Mouse (Mus musculus): ENCODE data around the gene Tmem14a. TPM values are rescaled to one million over a fixed set of nuclear protein-coding genes. Genes with fewer than 3 reads are reported as not detected.
"Not testable (repeated sequence)": the region's sequence is repeated elsewhere in the genome, so short reads cannot be mapped to it uniquely, and the experiment has no call there.

The Tmem14a gene
- 16.9 and 17.7 TPM in 2 replicates for polyA plus RNA-seq (2015; fragmentation: Nextera tagmentation; extraction: Ambion mirVana)

DNA sequence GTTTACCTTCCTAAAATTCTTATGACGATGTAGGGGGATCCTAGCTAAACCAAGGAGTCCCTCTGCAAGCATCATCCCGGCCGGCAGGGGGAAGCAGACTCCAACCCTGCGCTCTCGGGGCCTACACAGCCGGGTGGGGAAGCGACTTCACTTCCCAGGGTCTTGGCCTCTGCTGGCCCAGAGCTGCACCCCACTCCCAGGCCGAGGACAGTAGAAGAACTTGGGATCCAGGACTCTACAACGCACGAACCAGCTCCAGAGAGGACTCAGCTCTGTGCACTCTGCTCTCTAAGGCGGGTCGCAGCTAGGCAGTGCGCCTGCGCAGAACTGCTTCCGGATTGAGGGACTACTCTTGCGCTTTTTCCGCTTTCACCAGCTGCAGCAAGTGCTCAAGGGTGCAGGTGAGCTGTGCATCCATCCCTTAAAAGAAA is at the start of gene Tmem14a:
Gene Tmem14a (plus strand): TSS at position 87 of the 431 bp plus-strand sequence.
- ATAC-seq (replicated peaks) = peak; percentile 98
- Histone ChIP-seq H3K36me3 (no peaks in the 10 kb centered on the region), H3K4me2 (replicated peaks) (peak within 1 kb of the TSS; percentile 61), H3K27ac (replicated peaks) (peak within 1 kb of the TSS; percentile 65; the same call in 1 of the 2 replicates), H3K9ac (replicated peaks) (peak within 1 kb of the TSS; percentile 81), H3K27me3 (no peaks in the 10 kb centered on the region), H3K4me1 (peaks cover 12% of the 10 kb centered on the region), H3K9me3 (no peaks in the 10 kb centered on the region), H3K4me3 (peak within 1 kb of the TSS; percentile 78)
- under 1% methylated on average over 17 of the region's 17 CpGs for WGBS

DNA sequence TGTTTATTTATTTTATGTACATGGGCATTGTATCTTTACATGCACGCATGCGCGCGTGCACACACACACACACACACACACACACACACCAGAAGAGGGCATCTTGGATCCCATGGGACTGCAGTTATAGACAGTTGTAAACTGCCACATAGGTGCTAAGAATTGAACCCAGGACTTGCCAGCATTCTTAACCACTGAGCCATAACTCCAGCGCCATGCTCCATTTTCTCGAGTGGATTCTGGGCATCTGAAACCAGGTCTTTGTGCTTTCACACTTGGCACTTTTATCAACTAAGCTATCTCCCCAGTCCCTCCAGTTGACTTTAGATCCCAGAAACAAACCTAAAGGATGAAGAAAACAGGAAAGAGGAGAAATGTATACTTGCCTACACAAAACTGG is 33.2 kb upstream of the Tmem14a start:
- H3K27me3 ChIP-seq = no peaks in the 10 kb centered on the region
- no peak overlapping the region for H3K4me2 ChIP-seq (replicated peaks)
- no peaks in the 10 kb centered on the region for H3K36me3 ChIP-seq
- H3K4me1 ChIP-seq = no peaks in the 10 kb centered on the region
- H3K27ac ChIP-seq (replicated peaks) = no peak overlapping the region
- no peak overlapping the region for H3K9ac ChIP-seq (replicated peaks)
- no peak overlapping the region for H3K4me3 ChIP-seq
- 97% methylated on average over 6 of the region's 6 CpGs for WGBS
- no peaks in the 10 kb centered on the region for H3K9me3 ChIP-seq
- no peak for ATAC-seq (replicated peaks)

DNA sequence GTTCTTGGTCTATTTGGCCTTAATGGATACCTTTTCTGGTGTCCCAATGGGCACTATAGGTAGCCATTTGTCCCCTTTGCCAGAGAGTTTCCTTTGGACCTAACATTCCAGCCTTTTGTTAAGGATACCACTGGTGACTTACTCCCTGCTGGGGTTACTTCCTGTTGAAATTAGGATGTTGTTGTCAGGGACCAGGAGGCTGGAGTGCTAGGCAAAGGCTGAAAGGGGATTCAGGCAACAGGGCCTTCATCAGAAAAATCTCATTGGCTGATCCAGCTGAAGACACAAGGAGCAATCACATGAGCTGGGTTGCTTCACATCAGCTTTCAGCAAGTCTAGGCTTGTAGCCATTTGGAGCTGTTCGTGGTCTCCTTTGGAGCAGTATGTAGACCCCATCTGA is 12.1 kb upstream of the Tmem14a start:
- H3K27me3 ChIP-seq = no peaks in the 10 kb centered on the region
- ATAC-seq (replicated peaks) = no peak
- 93% methylated on average over 1 of the region's 1 CpGs for WGBS
- no peaks in the 10 kb centered on the region for H3K4me1 ChIP-seq
- no peak overlapping the region for H3K4me2 ChIP-seq (replicated peaks)
- no peak overlapping the region for H3K4me3 ChIP-seq
- H3K27ac ChIP-seq (replicated peaks) = no peak overlapping the region
- no peaks in the 10 kb centered on the region for H3K9me3 ChIP-seq
- no peaks in the 10 kb centered on the region for H3K36me3 ChIP-seq
- H3K9ac ChIP-seq (replicated peaks) = no peak overlapping the region

DNA sequence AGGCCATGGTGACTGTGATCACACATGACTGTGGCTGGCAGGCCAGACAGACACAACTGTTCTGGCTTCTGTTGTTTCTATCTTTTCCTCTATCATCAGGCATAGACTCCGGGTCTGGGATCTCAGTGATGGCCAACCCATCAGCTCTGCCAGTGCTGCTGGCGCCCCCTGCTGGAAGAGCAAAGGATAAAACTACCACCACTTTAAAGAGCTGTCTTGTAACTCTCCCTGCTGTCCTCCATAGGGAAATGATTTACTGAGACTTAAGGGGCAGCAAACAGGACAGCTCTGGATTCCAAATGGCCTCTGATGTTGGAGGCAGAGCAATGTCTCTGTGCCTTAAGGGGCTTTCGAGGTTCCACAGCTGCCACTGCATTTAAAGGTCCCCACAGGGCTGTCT is 4.8 kb upstream of the Tmem14a start:
- H3K27ac ChIP-seq (replicated peaks); H3K4me1 ChIP-seq; H3K9ac ChIP-seq (replicated peaks); H3K4me3 ChIP-seq; H3K4me2 ChIP-seq (replicated peaks); H3K36me3 ChIP-seq; H3K27me3 ChIP-seq; H3K9me3 ChIP-seq; ATAC-seq (replicated peaks): not testable (repeated sequence)
- WGBS = 22% methylated on average over 3 of the region's 3 CpGs

DNA sequence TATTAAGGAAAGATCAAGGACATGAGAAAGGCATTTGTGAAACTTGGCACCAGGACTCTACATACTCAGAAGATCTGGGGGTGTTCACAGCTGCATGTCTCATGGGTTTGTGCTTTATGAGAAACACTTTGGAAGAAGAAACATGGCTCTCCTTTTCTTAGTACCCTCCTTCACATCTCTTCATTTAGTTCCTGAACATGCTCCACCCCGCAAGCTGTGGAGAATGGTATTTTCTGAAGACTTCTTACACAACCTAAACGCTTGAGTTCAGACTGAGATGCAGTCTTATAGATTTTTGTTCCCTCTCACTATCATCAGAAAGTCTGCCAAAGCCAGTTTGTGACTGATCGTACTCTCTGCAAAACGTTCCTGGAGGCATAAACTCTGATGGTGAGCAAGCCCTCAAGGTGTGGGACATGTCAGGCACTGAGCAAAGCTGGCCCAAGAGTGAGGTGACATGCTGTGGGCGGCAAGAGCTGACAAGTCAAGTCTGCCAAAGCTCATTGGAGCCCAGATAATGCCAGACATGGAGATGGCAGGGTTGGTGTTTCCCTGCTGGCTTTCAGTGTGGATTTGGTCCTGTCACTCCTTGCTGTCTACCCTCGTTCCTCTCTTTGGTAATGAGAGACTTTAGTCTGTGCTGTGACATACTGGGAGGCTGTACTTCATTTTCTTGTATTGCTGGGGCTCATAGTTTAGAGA is 4.2 kb upstream of the Tmem14a start:
- H3K4me1 ChIP-seq; H3K27me3 ChIP-seq; H3K9ac ChIP-seq (replicated peaks); H3K4me3 ChIP-seq; H3K27ac ChIP-seq (replicated peaks); H3K36me3 ChIP-seq; ATAC-seq (replicated peaks); H3K9me3 ChIP-seq; H3K4me2 ChIP-seq (replicated peaks): not testable (repeated sequence)
- WGBS = 74% methylated on average over 6 of the region's 6 CpGs

DNA sequence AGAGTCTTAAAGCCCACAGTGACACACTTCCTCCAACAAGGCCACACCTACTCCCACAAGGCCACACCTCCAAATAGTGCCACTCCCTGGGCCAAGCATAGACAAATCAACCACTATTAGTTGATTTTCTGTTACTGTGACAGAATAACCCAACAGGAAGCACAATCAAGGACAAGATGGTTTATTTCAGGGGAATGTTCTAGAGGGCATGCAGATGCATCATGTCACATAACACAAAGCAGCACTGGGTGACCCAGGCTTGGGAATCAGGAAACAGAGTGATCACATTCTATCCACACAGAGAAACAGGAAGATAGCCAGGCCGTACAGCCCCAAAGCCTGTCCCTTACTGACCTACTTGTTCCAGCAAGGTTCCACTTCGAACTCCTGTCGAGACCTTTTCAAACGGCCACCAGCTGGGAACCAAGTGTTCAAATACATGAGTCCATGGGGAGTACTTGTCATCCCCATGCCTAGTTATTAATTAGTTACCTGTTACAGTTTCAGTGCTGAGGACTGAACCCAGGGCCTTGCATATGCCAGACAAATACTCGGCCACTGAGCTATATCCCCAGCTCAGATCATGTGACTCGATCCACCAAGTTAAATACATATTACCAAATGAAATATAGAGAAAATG is 9.5 kb downstream of the Tmem14a start:
- no peak overlapping the region for H3K27ac ChIP-seq (replicated peaks)
- 0 out of 2 replicates have a peak, but pooled peaks cover 4% of the 10 kb centered on the region for H3K36me3 ChIP-seq
- WGBS = 94% methylated on average over 6 of the region's 6 CpGs
- no peak overlapping the region for H3K4me2 ChIP-seq (replicated peaks)
- H3K27me3 ChIP-seq = no peaks in the 10 kb centered on the region
- no peaks in the 10 kb centered on the region for H3K9me3 ChIP-seq
- ATAC-seq (replicated peaks) = no peak
- H3K9ac ChIP-seq (replicated peaks) = no peak overlapping the region
- H3K4me3 ChIP-seq = no peak overlapping the region
- no peaks in the 10 kb centered on the region; the same call in 1 of the 2 replicates for H3K4me1 ChIP-seq

DNA sequence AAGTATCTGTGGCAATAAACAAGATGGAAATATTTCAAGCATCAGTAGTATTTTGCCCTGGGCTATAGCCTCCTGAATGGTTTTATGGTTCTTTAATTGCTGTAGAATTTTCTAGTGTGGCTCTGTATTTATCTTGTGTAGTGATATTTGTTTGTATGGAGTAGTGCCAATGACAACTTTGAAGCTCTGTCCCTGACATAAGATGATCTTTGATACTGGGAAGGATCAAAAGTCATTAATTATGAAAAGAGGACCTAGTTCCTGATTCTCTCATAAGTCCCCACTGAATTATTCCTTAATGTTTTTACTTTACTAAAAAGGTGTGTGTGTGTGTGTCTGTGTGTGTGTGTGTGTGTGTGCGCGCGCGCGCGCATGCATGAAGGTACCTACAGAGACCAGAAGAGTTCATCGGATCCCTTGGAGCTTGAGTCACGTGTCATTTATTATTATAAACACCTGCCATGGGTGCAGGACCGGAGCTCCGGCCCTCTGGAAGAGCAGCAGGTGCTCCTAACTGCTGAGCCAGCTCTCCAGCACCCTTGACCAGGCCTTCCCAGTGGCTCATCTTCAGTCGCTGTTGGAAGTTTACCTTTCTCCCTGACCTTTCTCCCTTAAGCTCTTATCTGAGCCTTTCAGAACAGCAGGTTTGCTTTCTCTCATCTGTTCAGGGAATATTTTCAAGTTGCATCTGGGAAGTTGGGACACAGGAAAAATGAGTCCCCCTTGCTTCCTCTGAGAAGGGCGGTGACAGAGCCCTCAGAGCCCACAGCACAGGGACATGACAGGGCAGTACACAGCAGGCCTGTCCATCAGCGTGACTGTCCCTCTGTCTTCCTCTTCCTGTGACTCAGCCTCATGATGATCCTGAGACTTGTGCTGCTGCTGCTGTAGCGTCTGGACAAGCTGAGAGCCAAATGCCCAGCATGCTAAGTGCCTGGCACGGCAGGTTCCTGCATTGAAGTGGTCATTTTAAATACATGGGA is 10.7 kb downstream of the Tmem14a start:
- not testable (repeated sequence) for H3K4me2 ChIP-seq (replicated peaks); H3K36me3 ChIP-seq; H3K9ac ChIP-seq (replicated peaks); H3K4me3 ChIP-seq; H3K27me3 ChIP-seq; H3K4me1 ChIP-seq; ATAC-seq (replicated peaks); H3K27ac ChIP-seq (replicated peaks); H3K9me3 ChIP-seq
- 83% methylated on average over 15 of the region's 15 CpGs for WGBS

DNA sequence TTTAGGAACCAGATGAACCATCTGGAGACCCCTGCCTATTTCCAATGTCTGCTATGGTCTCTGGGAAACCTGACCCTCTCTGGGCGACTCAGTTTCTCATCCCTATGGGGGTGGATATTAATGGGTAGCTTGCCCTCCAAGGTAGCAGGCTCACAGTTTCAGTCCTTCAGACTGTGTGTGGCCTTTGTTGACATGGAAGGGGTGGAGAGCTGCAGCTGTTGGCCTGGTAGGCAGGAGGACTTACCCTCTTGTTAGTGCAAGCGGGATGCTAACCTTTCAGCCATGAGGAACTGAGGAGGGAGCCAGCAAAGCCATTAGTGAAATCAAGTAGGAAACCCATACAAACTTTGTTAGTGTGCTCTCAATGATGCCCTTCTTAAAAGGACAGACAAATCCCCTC is 12.0 kb downstream of the Tmem14a start:
- no peak overlapping the region for H3K9ac ChIP-seq (replicated peaks)
- no peak for ATAC-seq (replicated peaks)
- H3K9me3 ChIP-seq = no peaks in the 10 kb centered on the region
- no peak overlapping the region for H3K4me3 ChIP-seq
- no peaks in the 10 kb centered on the region; the same call in 1 of the 2 replicates for H3K4me1 ChIP-seq
- H3K27ac ChIP-seq (replicated peaks) = no peak overlapping the region
- H3K36me3 ChIP-seq = 0 out of 2 replicates have a peak, but pooled peaks cover 4% of the 10 kb centered on the region
- WGBS = 63% methylated on average over 2 of the region's 2 CpGs
- no peaks in the 10 kb centered on the region for H3K27me3 ChIP-seq
- H3K4me2 ChIP-seq (replicated peaks) = no peak overlapping the region

DNA sequence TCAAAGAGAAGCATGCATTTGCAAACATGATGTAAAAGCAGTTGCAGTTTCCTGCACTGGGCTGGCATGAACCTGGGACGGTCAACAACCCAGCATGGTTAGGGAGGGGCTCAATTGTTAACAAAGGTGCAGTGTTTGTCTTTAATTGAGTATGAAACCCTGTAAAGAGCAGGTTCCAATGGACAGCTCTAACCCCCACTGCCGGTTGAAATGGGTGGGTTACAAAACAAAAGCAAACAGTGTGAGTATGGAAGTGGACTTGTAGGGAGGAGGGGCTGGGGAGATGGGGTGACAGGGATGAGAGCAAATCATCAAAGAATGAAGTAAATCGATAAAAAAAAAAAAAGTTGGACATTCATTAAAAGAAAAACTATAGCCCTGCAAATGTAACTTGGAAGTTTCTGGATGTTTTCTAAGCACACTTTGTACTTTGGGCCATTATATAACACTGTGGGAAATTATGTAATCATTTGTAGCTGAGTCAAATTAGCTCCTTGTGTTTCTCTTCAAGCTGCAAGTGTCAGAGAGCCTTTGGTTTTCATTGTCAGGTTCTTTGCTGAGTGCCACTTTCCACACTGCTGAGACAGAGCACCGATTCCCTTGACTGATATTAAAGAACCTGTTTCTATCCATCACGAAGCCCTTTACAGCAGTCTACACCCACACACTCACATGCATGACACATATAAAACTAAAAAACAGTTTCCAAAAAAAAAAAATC is 13.5 kb downstream of the Tmem14a start:
- Histone ChIP-seq H3K4me3 (no peak overlapping the region), H3K9ac (replicated peaks) (no peak overlapping the region), H3K9me3 (no peaks in the 10 kb centered on the region), H3K4me2 (replicated peaks) (no peak overlapping the region), H3K27me3 (no peaks in the 10 kb centered on the region), H3K27ac (replicated peaks) (no peak overlapping the region), H3K4me1 (no peaks in the 10 kb centered on the region; the same call in 1 of the 2 replicates), H3K36me3 (0 out of 2 replicates have a peak, but pooled peaks cover 1% of the 10 kb centered on the region)
- no peak for ATAC-seq (replicated peaks)
- WGBS = 33% methylated on average over 5 of the region's 5 CpGs

DNA sequence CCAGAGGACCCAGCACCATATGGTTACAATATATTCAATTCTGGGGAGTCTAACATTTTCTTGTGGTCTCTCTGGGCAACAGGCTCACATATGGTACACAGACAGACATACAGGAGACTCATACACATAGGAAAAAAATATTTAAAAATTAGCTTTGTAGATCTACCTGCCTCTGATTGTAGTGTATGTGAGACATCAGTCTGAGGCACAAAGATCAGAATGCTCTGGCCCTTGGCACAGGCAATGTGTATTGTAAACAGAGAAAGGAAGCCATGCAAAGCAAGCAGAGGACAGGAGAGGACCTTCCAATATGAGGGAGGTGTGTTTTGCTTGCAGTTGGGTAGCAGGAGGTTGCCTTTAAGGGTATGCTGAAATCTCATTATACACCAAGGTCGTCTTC is 14.1 kb downstream of the Tmem14a start:
- 88% methylated on average over 1 of the region's 1 CpGs for WGBS
- no peak overlapping the region for H3K27ac ChIP-seq (replicated peaks)

DNA sequence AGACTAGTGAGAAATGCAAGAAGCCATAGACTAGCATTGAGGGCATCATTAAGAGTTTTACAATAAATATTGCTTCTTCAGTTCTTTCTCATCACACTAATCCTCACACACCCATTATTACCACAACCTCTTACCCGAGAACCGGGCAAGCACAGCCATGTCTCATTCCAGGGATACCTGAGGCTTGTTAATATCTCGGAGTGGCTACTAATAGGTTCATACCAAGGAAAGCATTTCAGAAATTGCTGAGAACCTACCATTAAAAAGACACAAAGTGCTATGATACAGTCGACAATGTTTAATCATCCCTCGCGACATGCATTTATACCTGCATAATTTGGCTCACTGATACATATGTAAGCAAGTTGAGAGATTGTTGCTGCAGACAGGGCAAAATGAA is 17.0 kb downstream of the Tmem14a start:
- H3K4me3 ChIP-seq = no peak overlapping the region
- H3K9me3 ChIP-seq = no peaks in the 10 kb centered on the region
- H3K36me3 ChIP-seq = no peaks in the 10 kb centered on the region
- no peak overlapping the region for H3K9ac ChIP-seq (replicated peaks)
- no peaks in the 10 kb centered on the region for H3K4me1 ChIP-seq
- H3K27me3 ChIP-seq = no peaks in the 10 kb centered on the region
- 92% methylated on average over 6 of the region's 6 CpGs for WGBS
- H3K4me2 ChIP-seq (replicated peaks) = no peak overlapping the region
- no peak for ATAC-seq (replicated peaks)
- H3K27ac ChIP-seq (replicated peaks) = no peak overlapping the region

More for the DNA sequence above, 14.1 kb downstream of the Tmem14a start:
- Histone ChIP-seq H3K4me2 (replicated peaks) (no peak overlapping the region), H3K27me3 (no peaks in the 10 kb centered on the region), H3K4me1 (no peaks in the 10 kb centered on the region; the same call in 1 of the 2 replicates), H3K36me3 (no peaks in the 10 kb centered on the region), H3K9ac (replicated peaks) (no peak overlapping the region), H3K4me3 (no peak overlapping the region), H3K9me3 (no peaks in the 10 kb centered on the region)
- ATAC-seq (replicated peaks) = no peak

Measured in forebrain, embryonic 15.5 days (tissue).